Mouse (Mus musculus) adrenal gland, adult 10 weeks (tissue): ENCODE measurements around the gene Plxna2. TPM values are rescaled to one million over a fixed set of nuclear protein-coding genes. Genes with fewer than 3 reads are reported as not detected.

Experiments used
- polyA plus RNA-seq: library from polyadenylated mRNA; stranded (reverse); fragments of 350-450 nt; fragmentation: Illumina TruSeq; extraction: RNeasy Lipid Tissue Mini Kit (QIAGEN cat#74804); gene quantifications from one replicate; pipeline ENCODE4 v1.2.3, GENCODE M21; 2014; ENCODE audit warnings: low read depth, low replicate concordance

The Plxna2 gene
- 6.8 TPM for polyA plus RNA-seq

DNA sequence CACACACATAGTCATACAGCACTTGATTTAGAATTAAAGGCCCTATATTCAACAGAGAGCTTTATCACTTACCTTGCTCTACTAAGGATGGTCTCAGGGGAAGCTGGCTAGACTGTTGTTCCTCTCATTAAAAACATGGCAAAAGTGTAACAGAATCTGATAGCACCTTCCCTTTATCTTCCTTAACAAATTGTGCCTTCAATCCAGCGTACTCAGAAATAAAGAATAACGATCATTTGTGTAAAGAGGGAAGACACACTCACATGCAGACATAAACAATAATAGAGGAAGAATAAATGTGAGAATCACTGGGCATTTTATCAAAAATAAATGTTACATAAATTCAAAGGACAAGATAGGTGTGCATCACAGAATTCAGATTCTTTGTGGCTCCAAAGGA, at the start of gene Plxna2:
Gene Plxna2 (plus strand): TSS at position 301 of the 400 bp plus-strand sequence.

